Comparison of ENCODE assay signal across 19 mouse cellular contexts in genomic region chr11:22632988-22633387, GRCm38 (mm10).
A peak's percentile ranks its signal among the peaks of the same experiment; 100 is the strongest.
DNase-seq lines count a peak whose midpoint lies in the region; ATAC-seq and TF ChIP-seq lines count a peak whose summit lies in the region.
"Had no signal": no experiment of that assay in that cellular context is flagged by ENCODE, and none has a peak within 500 bp of the region (broad histone marks: within the 10 kb centered on the region; RNA-seq: fewer than 3 reads in every experiment).

No protein-coding gene starts in this region.

- no peaks in the 10 kb centered on the region for H3K36me3 ChIP-seq in kidney, adult 2 months (ENCODE audit: control insufficient read depth, insufficient read depth, low read length)
- no peaks in the 10 kb centered on the region for H3K36me3 ChIP-seq in kidney, embryonic 14.5 days (ENCODE audit: control insufficient read depth, insufficient read depth, low read length)
- H3K36me3 ChIP-seq in hindbrain, embryonic 11.5 days (ENCODE audit: control insufficient read depth, insufficient read depth, low read length), result no peaks in the 10 kb centered on the region
- H3K36me3 ChIP-seq: neural tube, embryonic 13.5 days had no signal

- H3K9me3 ChIP-seq in kidney, embryonic 14.5 days (ENCODE audit: control insufficient read depth, low read length), result no peaks in the 10 kb centered on the region
- H3K9me3 ChIP-seq in hindbrain, embryonic 11.5 days (ENCODE audit: control insufficient read depth, low read length), result no peaks in the 10 kb centered on the region
- H3K9me3 ChIP-seq: neural tube, embryonic 13.5 days had no signal

- no peak overlapping the region for H3K4me3 ChIP-seq in kidney, adult 2 months (ENCODE audit: insufficient read depth, low read depth, low read length)
- no peak overlapping the region for H3K4me3 ChIP-seq in kidney, embryonic 14.5 days (ENCODE audit: low read length)
- H3K4me3 ChIP-seq in hindbrain, embryonic 11.5 days (ENCODE audit: low read depth, low read length), result no peak overlapping the region
- H3K4me3 ChIP-seq: neural tube, embryonic 13.5 days had no signal

- TF ChIP-seq POLR2A in kidney, adult 2 months (IDR thresholded peaks at IDR 0.05; ENCODE audit: low read depth, low read length), result no peak

- no peak overlapping the region for H3K4me2 ChIP-seq in kidney, embryonic 14.5 days (replicated peaks; ENCODE audit: low read depth, low read length)
- no peak overlapping the region for H3K4me2 ChIP-seq in hindbrain, embryonic 11.5 days (replicated peaks; ENCODE audit: low read depth, low read length)
- H3K4me2 ChIP-seq: midbrain, embryonic 11.5 days; neural tube, embryonic 13.5 days had no signal

- H3K9ac ChIP-seq in kidney, embryonic 14.5 days (ENCODE audit: low read depth, low read length), result no peak overlapping the region
- no peak overlapping the region for H3K9ac ChIP-seq in hindbrain, embryonic 11.5 days (ENCODE audit: low read depth, low read length)
- H3K9ac ChIP-seq: liver, postnatal 0 days; neural tube, embryonic 13.5 days had no signal

- ATAC-seq in kidney, embryonic 14.5 days (ENCODE audit: low FRiP score, low TSS enrichment), result no peak
- no peak for ATAC-seq in hindbrain, embryonic 11.5 days (ENCODE audit: low FRiP score)
- ATAC-seq: forebrain, embryonic 14.5 days; inflammation-experienced regulatory T-cells, adult 6 months; liver, postnatal 0 days had no signal

- H3K4me1 ChIP-seq in kidney, adult 2 months (ENCODE audit: control insufficient read depth, insufficient read depth, low read length), result peaks cover 50% of the 10 kb centered on the region
- peaks cover 29% of the 10 kb centered on the region for H3K4me1 ChIP-seq in kidney, embryonic 14.5 days (ENCODE audit: control insufficient read depth, insufficient read depth, low read length)
- no peaks in the 10 kb centered on the region; the same call in 1 of the 2 replicates for H3K4me1 ChIP-seq in hindbrain, embryonic 11.5 days (replicated peaks; ENCODE audit: control insufficient read depth, insufficient read depth, low read length)

- TF ChIP-seq CTCF in kidney, adult 2 months (conservative IDR thresholded peaks at IDR 0.05; ENCODE audit: insufficient read depth, insufficient read length, low read depth, low read length), result no peak

- DNase-seq in kidney, adult 2 months, result peak; percentile 64
- DNase-seq in urinary bladder, postnatal 14 days (ENCODE audit: low spot score), result peak; percentile 40
- no peak for DNase-seq in urinary bladder, postnatal 10 days (ENCODE audit: low spot score)
- DNase-seq in kidney, postnatal 4 days, result peak; percentile 37 to 54
- no peak for DNase-seq in ovary, adult 18-20 months (ENCODE audit: low spot score)
- no peak for DNase-seq in hindbrain, embryonic 11.5 days (ENCODE audit: low spot score)
- no peak for DNase-seq in spleen, postnatal 10 days (ENCODE audit: low spot score in 2 of 2)
- DNase-seq: cerebellum, adult 11-12 months; gastrocnemius, postnatal 14 days; heart, postnatal 10 days; left cerebral cortex, postnatal 4 days; liver, postnatal 0 days; right cerebral cortex, postnatal 14 days; thymus, adult 18-20 months had no signal

- H3K27ac ChIP-seq in kidney, adult 2 months (ENCODE audit: insufficient read depth, low read depth, low read length), result no peak overlapping the region
- H3K27ac ChIP-seq in kidney, embryonic 14.5 days (ENCODE audit: low read depth, low read length), result no peak overlapping the region
- H3K27ac ChIP-seq in hindbrain, embryonic 11.5 days (ENCODE audit: low read depth, low read length), result no peak overlapping the region
- H3K27ac ChIP-seq: neural tube, embryonic 13.5 days had no signal

- H3K27me3 ChIP-seq in kidney, adult 2 months (replicated peaks; ENCODE audit: control insufficient read depth, insufficient read depth, low read length), result no peaks in the 10 kb centered on the region
- H3K27me3 ChIP-seq in kidney, embryonic 14.5 days (ENCODE audit: control insufficient read depth, insufficient read depth, low read length), result no peaks in the 10 kb centered on the region
- H3K27me3 ChIP-seq in hindbrain, embryonic 11.5 days (ENCODE audit: control insufficient read depth, insufficient read depth, low read length), result no peaks in the 10 kb centered on the region
- H3K27me3 ChIP-seq: neural tube, embryonic 13.5 days had no signal

- WGBS in kidney, adult 2 months, result 69% methylated on average over 5 of the region's 5 CpGs
- WGBS in kidney, embryonic 14.5 days, result 59% methylated on average over 5 of the region's 5 CpGs
- 85% methylated on average over 5 of the region's 5 CpGs for WGBS in hindbrain, embryonic 11.5 days

Comparison
In these comparisons a context has a peak if more than half of its experiments do, and no peak if none do; other contexts are left out.
1. DNase-seq: peak in kidney, adult 2 months (single experiment), urinary bladder, postnatal 14 days (single experiment) and kidney, postnatal 4 days (2 of 2); none in urinary bladder, postnatal 10 days (single experiment), ovary, adult 18-20 months (single experiment), hindbrain, embryonic 11.5 days (single experiment) and spleen, postnatal 10 days (0 of 2).